Mouse (Mus musculus): ENCODE measurements at regions not wholly inside any gene's neighbourhood (a gene's known extent, or its start where the extent isn't known, plus 50 kb on each side); places are given as distances from the start of the nearest gene placed in this dataset.

- TF ChIP-seq CTCF (IDR thresholded peaks at IDR 0.05; ENCODE audit: insufficient read depth, low read length): no peak
- no peak for TF ChIP-seq POLR2A (IDR thresholded peaks at IDR 0.05; ENCODE audit: borderline replicate concordance, extremely low read depth, low read depth, low read length)
Observed at GRCm38 (mm10) chr16:5419467-5419866, 163.7 kb upstream of the Eef2kmt start.
